Mouse (Mus musculus): ENCODE measurements around the gene Nfib. TPM values are rescaled to one million over a fixed set of nuclear protein-coding genes. Genes with fewer than 3 reads are reported as not detected.
A peak's percentile ranks its signal among the peaks of the same experiment; 100 is the strongest.

Gene Nfib
- polyA plus RNA-seq, 1 experiment from 2014 or later, result 75.7 TPM

- Histone ChIP-seq H3K27ac (ENCODE audit: low read depth, low read length) (no peak overlapping the region), H3K36me3 (ENCODE audit: control insufficient read depth, insufficient read depth, low read length) (no peaks in the 10 kb centered on the region), H3K4me3 (ENCODE audit: low read length) (no peak overlapping the region), H3K9ac (ENCODE audit: low read depth, low read length) (no peak overlapping the region), H3K9me3 (ENCODE audit: control insufficient read depth, low read length) (no peaks in the 10 kb centered on the region), H3K27me3 (replicated peaks; ENCODE audit: control insufficient read depth, insufficient read depth, low read length) (no peaks in the 10 kb centered on the region), H3K4me1 (ENCODE audit: control insufficient read depth, insufficient read depth, low read depth, low read length) (peaks cover 7% of the 10 kb centered on the region), H3K4me2 (ENCODE audit: low read length) (no peak overlapping the region)
- ATAC-seq, result no peak
- WGBS, result 42% methylated on average over 1 of the region's 1 CpGs
Measured at GRCm38 (mm10) chr4:82483871-82484270, 221.7 kb downstream of the Nfib start.

- H3K4me1 ChIP-seq (ENCODE audit: control insufficient read depth, insufficient read depth, low read depth, low read length), result peaks cover 7% of the 10 kb centered on the region
- no peaks in the 10 kb centered on the region for H3K27me3 ChIP-seq (replicated peaks; ENCODE audit: control insufficient read depth, insufficient read depth, low read length)
- no peak for ATAC-seq
- H3K4me3 ChIP-seq (ENCODE audit: low read length), result no peak overlapping the region
- H3K36me3 ChIP-seq (ENCODE audit: control insufficient read depth, insufficient read depth, low read length), result no peaks in the 10 kb centered on the region
- 64% methylated on average over 6 of the region's 6 CpGs for WGBS
- no peaks in the 10 kb centered on the region for H3K9me3 ChIP-seq (ENCODE audit: control insufficient read depth, low read length)
- H3K4me2 ChIP-seq (ENCODE audit: low read length), result peak overlapping the region; percentile 12; the same call in 1 of the 2 replicates
- H3K9ac ChIP-seq (ENCODE audit: low read depth, low read length), result no peak overlapping the region
- H3K27ac ChIP-seq (ENCODE audit: low read depth, low read length), result no peak overlapping the region
Measured at GRCm38 (mm10) chr4:82483298-82483697, 222.3 kb downstream of the Nfib start.

GRCm38 (mm10) chr4:82480635-82481034 is 224.9 kb downstream of the Nfib start:
- no peaks in the 10 kb centered on the region for H3K9me3 ChIP-seq (ENCODE audit: control insufficient read depth, low read length)
- no peaks in the 10 kb centered on the region for H3K27me3 ChIP-seq (replicated peaks; ENCODE audit: control insufficient read depth, insufficient read depth, low read length)
- ATAC-seq, result no peak
- no peak overlapping the region for H3K9ac ChIP-seq (ENCODE audit: low read depth, low read length)
- H3K4me1 ChIP-seq (ENCODE audit: control insufficient read depth, insufficient read depth, low read depth, low read length), result peaks cover 7% of the 10 kb centered on the region
- H3K4me2 ChIP-seq (ENCODE audit: low read length), result no peak overlapping the region
- no peak overlapping the region for H3K4me3 ChIP-seq (ENCODE audit: low read length)
- WGBS, result 70% methylated on average over 9 of the region's 9 CpGs
- no peak overlapping the region for H3K27ac ChIP-seq (ENCODE audit: low read depth, low read length)
- no peaks in the 10 kb centered on the region for H3K36me3 ChIP-seq (ENCODE audit: control insufficient read depth, insufficient read depth, low read length)

- Histone ChIP-seq H3K9me3 (ENCODE audit: control insufficient read depth, low read length) (no peaks in the 10 kb centered on the region), H3K9ac (ENCODE audit: low read depth, low read length) (no peak overlapping the region), H3K4me2 (ENCODE audit: low read length) (no peak overlapping the region), H3K27ac (ENCODE audit: low read depth, low read length) (no peak overlapping the region), H3K4me1 (ENCODE audit: control insufficient read depth, insufficient read depth, low read depth, low read length) (peaks cover 5% of the 10 kb centered on the region), H3K36me3 (ENCODE audit: control insufficient read depth, insufficient read depth, low read length) (no peaks in the 10 kb centered on the region), H3K4me3 (ENCODE audit: low read length) (no peak overlapping the region), H3K27me3 (replicated peaks; ENCODE audit: control insufficient read depth, insufficient read depth, low read length) (no peaks in the 10 kb centered on the region)
- WGBS, result 67% methylated on average over 4 of the region's 4 CpGs
- ATAC-seq, result no peak
Measured at GRCm38 (mm10) chr4:82479394-82479793, 226.2 kb downstream of the Nfib start.

- no peak for ATAC-seq
- 93% methylated on average over 2 of the region's 2 CpGs for WGBS
- H3K9me3 ChIP-seq (ENCODE audit: control insufficient read depth, low read length), result no peaks in the 10 kb centered on the region
- no peak overlapping the region for H3K4me2 ChIP-seq (ENCODE audit: low read length)
- H3K4me1 ChIP-seq (ENCODE audit: control insufficient read depth, insufficient read depth, low read depth, low read length), result peaks cover 2% of the 10 kb centered on the region; the same call in 1 of the 2 replicates
- H3K27ac ChIP-seq (ENCODE audit: low read depth, low read length), result no peak overlapping the region
- H3K9ac ChIP-seq (ENCODE audit: low read depth, low read length), result no peak overlapping the region
- H3K27me3 ChIP-seq (replicated peaks; ENCODE audit: control insufficient read depth, insufficient read depth, low read length), result no peaks in the 10 kb centered on the region
- no peak overlapping the region for H3K4me3 ChIP-seq (ENCODE audit: low read length)
- H3K36me3 ChIP-seq (ENCODE audit: control insufficient read depth, insufficient read depth, low read length), result no peaks in the 10 kb centered on the region
Measured at GRCm38 (mm10) chr4:82477742-82478141, 227.8 kb downstream of the Nfib start.

- Histone ChIP-seq H3K9ac (ENCODE audit: low read depth, low read length) (no peak overlapping the region), H3K36me3 (ENCODE audit: control insufficient read depth, insufficient read depth, low read length) (no peaks in the 10 kb centered on the region), H3K27me3 (replicated peaks; ENCODE audit: control insufficient read depth, insufficient read depth, low read length) (no peaks in the 10 kb centered on the region), H3K27ac (ENCODE audit: low read depth, low read length) (no peak overlapping the region), H3K4me2 (ENCODE audit: low read length) (no peak overlapping the region), H3K9me3 (ENCODE audit: control insufficient read depth, low read length) (no peaks in the 10 kb centered on the region), H3K4me1 (ENCODE audit: control insufficient read depth, insufficient read depth, low read depth, low read length) (peaks cover 2% of the 10 kb centered on the region; the same call in 1 of the 2 replicates), H3K4me3 (ENCODE audit: low read length) (no peak overlapping the region)
- no peak for ATAC-seq
- WGBS, result 59% methylated on average over 2 of the region's 2 CpGs
Measured at GRCm38 (mm10) chr4:82476411-82476810, 229.1 kb downstream of the Nfib start.

GRCm38 (mm10) chr4:82474334-82474733 is 231.2 kb downstream of the Nfib start:
- no peak for ATAC-seq
- 84% methylated on average over 5 of the region's 5 CpGs for WGBS
- H3K9me3 ChIP-seq (ENCODE audit: control insufficient read depth, low read length), result no peaks in the 10 kb centered on the region
- no peak overlapping the region for H3K4me2 ChIP-seq (ENCODE audit: low read length)
- H3K9ac ChIP-seq (ENCODE audit: low read depth, low read length), result no peak overlapping the region
- H3K4me1 ChIP-seq (ENCODE audit: control insufficient read depth, insufficient read depth, low read depth, low read length), result peaks cover 4% of the 10 kb centered on the region; the same call in 1 of the 2 replicates
- no peaks in the 10 kb centered on the region for H3K36me3 ChIP-seq (ENCODE audit: control insufficient read depth, insufficient read depth, low read length)
- no peaks in the 10 kb centered on the region for H3K27me3 ChIP-seq (replicated peaks; ENCODE audit: control insufficient read depth, insufficient read depth, low read length)
- H3K4me3 ChIP-seq (ENCODE audit: low read length), result no peak overlapping the region
- H3K27ac ChIP-seq (ENCODE audit: low read depth, low read length), result no peak overlapping the region

GRCm38 (mm10) chr4:82470938-82471320 is 234.6 kb downstream of the Nfib start:
- Histone ChIP-seq H3K36me3 (ENCODE audit: control insufficient read depth, insufficient read depth, low read length) (no peaks in the 10 kb centered on the region), H3K27ac (ENCODE audit: low read depth, low read length) (no peak overlapping the region), H3K9ac (ENCODE audit: low read depth, low read length) (no peak overlapping the region), H3K27me3 (replicated peaks; ENCODE audit: control insufficient read depth, insufficient read depth, low read length) (no peaks in the 10 kb centered on the region), H3K4me3 (ENCODE audit: low read length) (no peak overlapping the region), H3K4me2 (ENCODE audit: low read length) (no peak overlapping the region), H3K4me1 (ENCODE audit: control insufficient read depth, insufficient read depth, low read depth, low read length) (peaks cover 9% of the 10 kb centered on the region), H3K9me3 (ENCODE audit: control insufficient read depth, low read length) (no peaks in the 10 kb centered on the region)
- 86% methylated on average over 3 of the region's 3 CpGs for WGBS
- ATAC-seq, result no peak

GRCm38 (mm10) chr4:82470212-82470937 is 235.2 kb downstream of the Nfib start:
- no peak overlapping the region for H3K9ac ChIP-seq (ENCODE audit: low read depth, low read length)
- H3K4me1 ChIP-seq (ENCODE audit: control insufficient read depth, insufficient read depth, low read depth, low read length), result peaks cover 9% of the 10 kb centered on the region

More at GRCm38 (mm10) chr4:82470212-82470937, 235.2 kb downstream of the Nfib start:
- Histone ChIP-seq H3K27ac (ENCODE audit: low read depth, low read length) (no peak overlapping the region), H3K4me2 (ENCODE audit: low read length) (no peak overlapping the region), H3K27me3 (replicated peaks; ENCODE audit: control insufficient read depth, insufficient read depth, low read length) (no peaks in the 10 kb centered on the region), H3K4me3 (ENCODE audit: low read length) (no peak overlapping the region), H3K36me3 (ENCODE audit: control insufficient read depth, insufficient read depth, low read length) (no peaks in the 10 kb centered on the region), H3K9me3 (ENCODE audit: control insufficient read depth, low read length) (no peaks in the 10 kb centered on the region)
- WGBS, result 68% methylated on average over 5 of the region's 5 CpGs
- no peak for ATAC-seq

All from hindbrain, embryonic 16.5 days (tissue).